Mouse (Mus musculus) thymus, adult 2 months (tissue): Measurements from ENCODE around the gene Acsm1. TPM values are rescaled to one million over a fixed set of nuclear protein-coding genes. Genes with fewer than 3 reads are reported as not detected.

ENCODE experiments used
- DNase-seq: peaks from one replicate; pipeline ENCODE4 v3.0.0; 2021
- H3K27ac ChIP-seq: fragments of 200-500 bp; 2 replicates; pipeline ENCODE4 v1.5.1; 2012; ENCODE audit warnings: low read length, control low read depth; ENCODE audit not compliant: control insufficient read depth, insufficient read depth
- H3K27me3 ChIP-seq: fragments of 200-500 bp; 2 replicates; pipeline ENCODE4 v1.6.1; 2012; ENCODE audit warnings: mild to moderate bottlenecking, low read length, moderate library complexity, mixed read lengths; ENCODE audit not compliant: control insufficient read depth, insufficient read depth
- H3K36me3 ChIP-seq: fragments of 200-500 bp; 2 replicates; pipeline ENCODE4 v1.6.1; 2012; ENCODE audit warnings: mild to moderate bottlenecking, low read length, moderate library complexity; ENCODE audit not compliant: control insufficient read depth, insufficient read depth
- H3K4me1 ChIP-seq: fragments of 200-500 bp; replicated peaks from 2 replicates; pipeline ENCODE4 v1.6.1; 2012; ENCODE audit warnings: low read length; ENCODE audit not compliant: control insufficient read depth, insufficient read depth
- H3K4me3 ChIP-seq: fragments of 200-500 bp; 2 replicates; pipeline ENCODE4 v1.5.1; 2012; ENCODE audit warnings: mild to moderate bottlenecking, low read length, control low read depth, moderate library complexity; ENCODE audit not compliant: control insufficient read depth, insufficient read depth
- CTCF ChIP-seq: fragments of 200-500 bp; IDR thresholded peaks from 2 replicates; pipeline ENCODE4 v1.5.1; 2012; ENCODE audit warnings: mild to moderate bottlenecking, control low read depth, low read length, moderate library complexity, borderline replicate concordance; ENCODE audit not compliant: control insufficient read depth, poor library complexity, insufficient read depth; ENCODE audit errors: extremely low read depth
- POLR2A ChIP-seq: fragments of 200-500 bp; IDR thresholded peaks from 2 replicates; pipeline ENCODE4 v1.6.1; 2012; ENCODE audit warnings: mild to moderate bottlenecking, low read length, control low read depth, moderate library complexity; ENCODE audit not compliant: control insufficient read depth, poor library complexity, insufficient read depth; ENCODE audit errors: extremely low read depth
- WGBS: fragments of 180-500 bp; shearing (Covaris S2); methylation state at CpG from one replicate; pipeline ENCODE4 v1.1.7; 2018; 5-methylcytosine and 5-hydroxymethylcytosine counted together
- polyA plus RNA-seq: library from polyadenylated mRNA; depleted of rRNA; stranded (reverse); fragments of >200 nt; gene quantifications from 2 replicates; pipeline ENCODE4 v1.2.3, GENCODE M21; 2012

The Acsm1 gene
- polyA plus RNA-seq, 1 experiment, result 0.22 TPM

DNA sequence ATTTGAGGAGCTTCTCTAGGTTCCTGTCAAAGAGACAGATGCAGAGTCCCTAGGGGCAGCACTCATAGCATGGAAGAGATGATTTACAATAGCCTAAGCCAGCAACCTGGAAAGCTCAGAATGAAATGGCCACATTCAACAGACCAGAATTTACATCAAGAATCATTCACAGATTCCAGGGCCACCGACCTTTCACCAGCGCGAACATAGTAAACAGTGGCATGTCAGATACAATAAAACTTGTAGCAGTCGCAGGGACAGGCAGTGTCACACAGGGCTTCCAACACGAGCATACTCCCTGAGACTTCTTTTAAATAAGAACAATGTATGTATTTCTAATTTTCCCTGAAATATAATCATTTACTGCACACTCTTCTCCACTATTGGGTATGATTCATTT lies 63.6 kb downstream of the Acsm1 start:
- TF ChIP-seq CTCF (no peak), POLR2A (no peak)
- no peak overlapping the region for H3K27ac ChIP-seq
- whole genome bisulfite sequencing, result 82% methylated on average over 5 of the region's 5 CpGs
- H3K4me3 ChIP-seq, result no peak overlapping the region
- no peaks in the 10 kb centered on the region for H3K4me1 ChIP-seq
- no peaks in the 10 kb centered on the region for H3K36me3 ChIP-seq
- H3K27me3 ChIP-seq, result no peaks in the 10 kb centered on the region
- DNase-seq, result no peak

DNA sequence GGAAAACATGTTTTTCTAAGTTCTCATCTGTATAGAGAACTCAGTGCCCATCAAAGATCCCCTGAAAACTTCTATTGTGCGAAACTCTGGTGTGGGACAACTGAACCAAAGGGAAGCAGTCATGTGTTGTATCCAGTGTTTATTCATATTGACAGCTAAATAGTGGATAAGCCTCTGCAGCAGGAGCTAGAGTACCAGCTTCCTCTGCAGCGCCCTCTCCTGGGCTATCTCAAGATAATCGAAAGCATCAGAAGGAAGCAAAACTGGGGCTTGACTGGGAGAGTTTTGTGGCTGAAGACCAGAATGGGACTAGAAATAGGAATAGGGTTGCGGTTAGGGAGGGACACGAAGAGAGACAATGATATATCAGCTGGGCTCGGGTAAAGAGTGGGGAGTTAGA lies 64.1 kb downstream of the Acsm1 start:
- DNase-seq, result no peak
- 51% methylated on average over 6 of the region's 6 CpGs for WGBS
- TF ChIP-seq POLR2A, result no peak
- no peak for TF ChIP-seq CTCF

DNA sequence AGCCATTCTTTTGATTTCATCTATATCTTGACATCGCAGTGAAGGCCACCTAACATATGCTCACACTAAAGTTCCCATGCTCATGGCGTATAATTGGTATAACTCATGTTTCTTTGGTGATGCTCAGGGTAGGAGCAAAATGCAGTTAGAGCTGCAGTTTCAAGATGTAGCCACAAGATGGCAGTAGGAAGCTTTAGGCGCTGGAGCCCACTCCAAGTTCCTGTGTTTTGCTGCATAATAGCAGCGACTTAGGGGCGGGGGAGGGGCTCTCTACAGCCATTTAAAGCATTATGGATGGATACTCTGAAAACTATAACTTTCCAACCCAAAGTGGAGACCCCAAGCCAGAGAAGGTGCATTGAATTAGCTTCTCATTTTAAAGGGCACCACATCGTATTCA lies 66.6 kb downstream of the Acsm1 start:
- Histone ChIP-seq H3K36me3 (no peaks in the 10 kb centered on the region), H3K27me3 (no peaks in the 10 kb centered on the region), H3K4me3 (no peak overlapping the region), H3K4me1 (no peaks in the 10 kb centered on the region), H3K27ac (no peak overlapping the region)
- peak; percentile 30 for DNase-seq
- TF ChIP-seq POLR2A (no peak), CTCF (no peak)
- WGBS, result 22% methylated on average over 6 of the region's 6 CpGs

More for the DNA sequence above, 64.1 kb downstream of the Acsm1 start:
- H3K36me3 ChIP-seq, result no peaks in the 10 kb centered on the region
- no peaks in the 10 kb centered on the region for H3K27me3 ChIP-seq
- H3K4me3 ChIP-seq, result no peak overlapping the region
- H3K4me1 ChIP-seq, result no peaks in the 10 kb centered on the region
- H3K27ac ChIP-seq, result no peak overlapping the region

DNA sequence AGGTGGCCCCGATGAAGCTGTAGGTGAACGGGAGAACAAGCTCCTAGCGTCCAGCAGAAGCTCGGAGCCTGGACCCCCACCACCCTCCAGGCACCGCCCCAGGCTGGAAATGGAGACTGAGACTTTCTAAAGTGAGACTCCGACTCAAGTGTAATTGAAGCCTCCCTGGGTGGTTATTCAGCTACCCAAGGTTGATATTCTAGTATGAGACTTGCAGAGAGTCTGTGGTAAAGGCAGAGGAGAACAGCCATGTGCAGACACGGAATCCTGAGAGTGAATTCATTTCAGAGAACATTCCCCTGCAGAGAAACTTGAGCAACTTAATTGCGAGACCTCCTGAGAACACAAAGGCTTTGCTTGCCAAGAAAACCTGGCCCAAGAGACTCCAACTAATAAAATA lies 73.3 kb downstream of the Acsm1 start:
- TF ChIP-seq POLR2A (no peak), CTCF (no peak)
- no peak for DNase-seq
- no peak overlapping the region for H3K27ac ChIP-seq
- H3K27me3 ChIP-seq, result no peaks in the 10 kb centered on the region
- no peaks in the 10 kb centered on the region for H3K36me3 ChIP-seq
- WGBS, result 81% methylated on average over 8 of the region's 8 CpGs
- H3K4me3 ChIP-seq, result no peak overlapping the region
- H3K4me1 ChIP-seq, result no peaks in the 10 kb centered on the region

DNA sequence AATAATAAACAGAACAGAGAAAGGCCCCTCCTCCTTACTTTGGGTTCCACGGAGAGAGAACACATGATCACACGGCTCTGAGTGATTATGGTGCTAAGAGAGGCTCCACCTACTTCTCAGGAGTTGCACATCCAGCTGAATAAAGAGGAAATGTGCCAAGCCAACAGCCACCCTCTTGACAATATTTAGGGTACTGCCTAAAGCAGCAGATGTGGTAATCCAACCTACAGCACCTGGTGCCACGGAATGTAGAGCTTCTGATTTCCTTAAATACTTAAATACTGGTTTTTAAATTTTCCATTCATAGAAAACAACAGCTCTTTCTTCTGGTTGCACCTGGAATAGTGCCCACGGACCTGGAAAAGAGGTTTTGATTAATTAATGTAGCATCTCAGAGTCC lies 75.9 kb downstream of the Acsm1 start:
- 63% methylated on average over 4 of the region's 4 CpGs for WGBS
- TF ChIP-seq CTCF (no peak), POLR2A (no peak)
- Histone ChIP-seq H3K36me3 (no peaks in the 10 kb centered on the region), H3K27ac (no peak overlapping the region), H3K27me3 (no peaks in the 10 kb centered on the region), H3K4me1 (no peaks in the 10 kb centered on the region), H3K4me3 (no peak overlapping the region)
- DNase-seq, result no peak

DNA sequence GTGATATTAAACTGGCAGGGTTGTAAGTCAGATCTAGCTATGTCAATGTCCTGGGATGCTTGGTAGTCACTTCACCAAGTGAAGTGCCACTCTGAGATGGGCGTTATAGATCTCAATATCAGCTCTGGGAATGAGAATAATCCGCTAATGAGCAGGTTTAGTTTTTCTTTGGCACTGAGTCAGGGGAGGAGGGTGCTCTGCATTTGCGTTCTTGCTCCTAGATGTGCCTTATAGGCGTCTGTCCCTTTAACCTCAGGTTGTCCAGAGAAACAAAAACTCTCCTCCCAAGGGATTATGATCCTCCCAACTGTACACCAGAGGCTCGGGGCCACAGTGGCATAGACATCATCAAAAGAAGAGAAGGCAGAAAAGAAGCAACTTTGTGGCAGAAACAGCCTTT lies 82.9 kb downstream of the Acsm1 start, which contains the start of gene Acsm4:
Acsm4 (plus strand) TSS at position 301 of the 400 bp plus-strand sequence.
- DNase-seq, result no peak
- 88% methylated on average over 5 of the region's 5 CpGs for WGBS
- no peaks in the 10 kb centered on the region for H3K36me3 ChIP-seq
- no peak within 1 kb of the TSS for H3K4me3 ChIP-seq
- no peaks in the 10 kb centered on the region; the same call in 1 of the 2 replicates for H3K27me3 ChIP-seq
- no peaks in the 10 kb centered on the region for H3K4me1 ChIP-seq
- no peak within 1 kb of the TSS for H3K27ac ChIP-seq
- no peak for TF ChIP-seq CTCF
- TF ChIP-seq POLR2A, result no peak

DNA sequence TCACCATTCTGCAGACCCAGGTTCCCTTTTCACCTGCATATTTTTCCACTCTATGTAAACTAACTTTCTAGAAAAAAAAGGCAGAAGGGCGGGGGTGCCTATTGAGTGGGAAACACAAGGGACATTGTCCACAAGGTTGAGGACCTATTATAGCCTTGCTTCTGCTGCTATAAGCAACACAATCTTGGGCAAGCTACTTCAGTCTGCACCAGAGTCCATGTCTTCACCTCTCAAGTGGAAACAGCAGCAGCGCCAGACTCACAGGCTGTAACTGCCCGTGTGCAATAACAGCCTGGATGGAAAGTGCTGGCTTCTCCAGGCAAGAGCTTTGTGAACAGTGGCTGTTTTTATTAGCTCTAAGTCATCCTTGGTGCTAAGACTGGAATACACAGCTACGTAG lies 85.5 kb downstream of the Acsm1 start:
- TF ChIP-seq POLR2A (no peak), CTCF (no peak)
- Histone ChIP-seq H3K27ac (no peak overlapping the region), H3K27me3 (no peaks in the 10 kb centered on the region; the same call in 1 of the 2 replicates), H3K4me1 (no peaks in the 10 kb centered on the region), H3K36me3 (no peaks in the 10 kb centered on the region), H3K4me3 (no peak overlapping the region)
- WGBS, result 84% methylated on average over 4 of the region's 4 CpGs
- DNase-seq, result no peak
